Mouse (Mus musculus): ENCODE measurements at regions not wholly inside any gene's neighbourhood (a gene's known extent, or its start where the extent isn't known, plus 50 kb on each side); places are given as distances from the start of the nearest gene placed in this dataset.

DNA sequence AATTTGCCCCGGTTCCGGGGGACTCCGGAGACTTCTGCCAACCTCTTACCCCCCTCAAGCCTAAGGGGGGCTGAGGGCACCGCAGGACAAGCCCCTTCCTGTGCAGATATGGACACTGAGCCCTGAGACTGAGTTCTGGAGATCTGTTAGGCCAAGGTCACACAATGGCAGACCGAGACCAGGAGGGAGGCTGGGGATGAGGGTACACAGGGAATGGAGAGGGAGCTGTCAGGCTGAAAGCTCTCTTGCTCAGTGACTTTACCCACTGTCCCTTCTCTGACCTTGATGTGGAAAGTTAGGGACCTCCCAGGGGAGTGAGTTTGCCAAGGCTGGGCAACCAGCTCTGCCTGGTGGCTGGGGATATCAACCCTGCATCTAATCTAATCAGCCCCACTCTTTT lies 82.7 kb downstream of the Cstad start:
- no peaks in the 10 kb centered on the region for H3K36me3 ChIP-seq
- H3K9me3 ChIP-seq: peaks cover 7% of the 10 kb centered on the region; the same call in 1 of the 2 replicates
- peak overlapping the region; percentile 32 for H3K4me3 ChIP-seq (replicated peaks)
- peak; percentile 44 for ATAC-seq
- peak overlapping the region; percentile 58 for H3K4me2 ChIP-seq (replicated peaks)
- H3K4me1 ChIP-seq (replicated peaks): peaks cover 42% of the 10 kb centered on the region
- H3K27me3 ChIP-seq: no peaks in the 10 kb centered on the region; the same call in 1 of the 2 replicates
- H3K9ac ChIP-seq (replicated peaks): peak overlapping the region; percentile 68
- H3K27ac ChIP-seq: peak overlapping the region; percentile 97
- 8% methylated on average over 5 of the region's 5 CpGs for whole genome bisulfite sequencing

DNA sequence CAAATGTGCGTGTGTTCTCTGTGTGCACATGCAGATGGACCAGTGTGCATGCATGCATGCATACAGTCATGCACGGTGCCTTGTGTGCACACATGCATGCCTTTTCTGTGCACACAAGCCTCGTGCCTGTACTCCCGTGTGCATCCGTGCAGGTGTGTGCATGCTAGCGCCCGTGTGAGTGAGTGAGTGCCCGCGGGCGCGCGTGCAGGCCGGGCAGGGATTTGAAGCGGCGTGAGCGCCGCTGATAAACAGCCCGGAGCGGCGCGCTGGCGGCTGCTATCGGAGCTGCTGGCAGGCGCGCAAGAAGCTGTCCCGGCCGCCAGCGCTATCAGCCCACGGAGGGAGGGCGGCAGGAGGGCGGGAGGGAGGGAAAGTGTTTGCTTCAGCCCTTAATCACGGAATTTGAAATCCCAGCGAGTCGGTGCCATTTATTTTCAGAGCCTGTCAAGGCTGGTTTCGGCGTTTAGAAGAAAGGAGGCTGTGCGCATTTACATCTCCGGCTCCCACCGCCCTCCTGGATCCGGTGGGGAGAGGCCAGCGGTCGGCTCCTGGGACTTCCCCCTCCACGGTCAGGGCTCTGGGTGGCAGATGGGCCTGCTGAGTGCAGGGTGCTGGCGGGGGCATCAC lies 82.1 kb downstream of the Cstad start:
- peak overlapping the region; percentile 58 for H3K4me2 ChIP-seq (replicated peaks)
- WGBS: under 1% methylated on average over 39 of the region's 44 CpGs
- peaks cover 37% of the 10 kb centered on the region for H3K4me1 ChIP-seq (replicated peaks)
- no peaks in the 10 kb centered on the region for H3K36me3 ChIP-seq
- peaks cover 7% of the 10 kb centered on the region; the same call in 1 of the 2 replicates for H3K9me3 ChIP-seq
- H3K4me3 ChIP-seq (replicated peaks): peak overlapping the region; percentile 32
- H3K9ac ChIP-seq (replicated peaks): peak overlapping the region; percentile 68
- H3K27me3 ChIP-seq: no peaks in the 10 kb centered on the region; the same call in 1 of the 2 replicates
- ATAC-seq: peak; percentile 88
- H3K27ac ChIP-seq: peak overlapping the region; percentile 97

DNA sequence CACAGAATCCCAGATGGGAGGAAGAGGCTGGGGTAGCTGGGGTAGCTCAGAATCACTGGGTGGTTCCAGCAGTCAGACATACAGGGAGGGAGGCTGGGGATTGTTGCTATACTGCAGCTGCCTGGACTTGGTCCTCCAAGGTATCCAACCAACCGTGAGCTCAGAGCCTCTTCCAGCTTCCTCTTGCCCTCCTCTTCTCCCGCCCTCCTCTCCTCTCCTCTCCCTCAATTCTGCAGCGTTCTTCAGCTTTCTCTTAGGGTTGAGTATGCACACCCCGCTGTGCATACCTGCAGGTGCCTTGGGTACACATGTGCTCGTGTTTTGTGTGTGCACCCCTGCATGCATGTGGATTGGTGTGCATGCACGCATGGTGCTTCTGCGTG lies 81.6 kb downstream of the Cstad start:
- Histone ChIP-seq H3K9me3 (peaks cover 7% of the 10 kb centered on the region; the same call in 1 of the 2 replicates), H3K9ac (replicated peaks) (peak overlapping the region; percentile 68), H3K4me2 (replicated peaks) (peak overlapping the region; percentile 58), H3K36me3 (no peaks in the 10 kb centered on the region), H3K27me3 (no peaks in the 10 kb centered on the region; the same call in 1 of the 2 replicates), H3K4me1 (replicated peaks) (peaks cover 32% of the 10 kb centered on the region), H3K27ac (peak overlapping the region; percentile 97), H3K4me3 (replicated peaks) (peak overlapping the region; percentile 32)
- WGBS: 5% methylated on average over 7 of the region's 7 CpGs
- peak; percentile 48; the same call in 1 of the 2 replicates for ATAC-seq

DNA sequence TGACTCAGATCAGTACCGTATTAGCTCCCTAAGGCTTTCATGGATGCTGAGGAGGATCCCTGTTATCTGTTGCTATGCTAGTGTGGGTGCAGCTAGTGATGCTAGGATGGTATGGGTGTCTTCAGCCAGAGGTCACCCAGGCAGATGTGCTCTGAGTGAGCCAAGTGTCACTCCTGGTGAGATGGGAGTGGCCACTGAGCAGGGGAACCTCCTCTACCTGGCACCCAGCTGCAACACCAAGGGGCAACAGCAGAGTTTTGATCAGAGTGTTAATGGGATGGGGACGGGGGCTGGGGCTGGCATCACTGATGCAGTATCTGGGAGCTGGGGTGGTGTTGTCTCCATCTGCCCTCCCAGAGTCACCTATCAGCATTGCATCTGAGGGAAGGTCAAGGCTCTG lies 81.0 kb downstream of the Cstad start:
- Histone ChIP-seq H3K9me3 (peaks cover 7% of the 10 kb centered on the region; the same call in 1 of the 2 replicates), H3K4me2 (replicated peaks) (no peak overlapping the region), H3K4me3 (replicated peaks) (no peak overlapping the region), H3K36me3 (no peaks in the 10 kb centered on the region), H3K27ac (peak overlapping the region; percentile 97), H3K27me3 (no peaks in the 10 kb centered on the region; the same call in 1 of the 2 replicates), H3K4me1 (replicated peaks) (peaks cover 36% of the 10 kb centered on the region), H3K9ac (replicated peaks) (no peak overlapping the region)
- WGBS: 88% methylated on average over 2 of the region's 2 CpGs
- no peak for ATAC-seq

DNA sequence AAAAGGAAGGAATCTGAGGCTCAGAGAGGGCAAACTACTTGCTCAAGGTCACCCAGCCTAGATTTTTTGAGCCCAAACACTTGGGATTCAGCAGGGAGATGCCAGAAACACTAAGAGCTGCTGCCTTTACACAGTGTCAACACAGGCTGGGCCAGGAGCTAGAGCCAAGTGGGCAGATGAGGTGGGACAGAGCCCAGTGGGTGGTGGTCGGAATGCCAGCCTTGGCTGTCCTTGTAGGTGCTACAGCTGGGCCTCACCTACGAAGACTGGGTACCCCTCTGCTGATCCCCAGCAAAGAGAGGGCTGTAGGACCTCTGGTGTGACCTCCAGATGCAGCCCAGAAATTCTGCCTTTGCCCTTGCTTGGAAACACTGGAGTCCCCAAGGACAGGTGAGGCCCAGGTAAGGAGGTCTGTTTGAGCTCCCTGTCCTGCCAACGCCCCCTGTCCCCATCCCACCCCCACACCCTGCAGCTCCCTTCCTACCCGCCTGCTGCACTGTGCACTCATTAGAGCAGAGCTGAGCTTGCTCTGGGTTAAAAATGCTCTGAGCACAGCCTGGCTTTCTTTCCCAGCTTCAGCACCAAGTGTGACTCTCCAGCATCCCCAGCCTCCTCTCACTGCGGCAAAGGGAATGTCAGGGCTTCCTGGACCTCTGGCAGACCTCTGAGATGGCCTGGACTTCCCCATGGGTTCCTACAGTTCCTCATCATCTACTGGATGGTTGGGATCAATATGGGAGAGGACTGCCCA lies 76.2 kb downstream of the Cstad start:
- Histone ChIP-seq H3K27ac (peak overlapping the region; percentile 49), H3K9ac (replicated peaks) (no peak overlapping the region; the same call in 1 of the 2 replicates), H3K9me3 (no peaks in the 10 kb centered on the region), H3K4me2 (replicated peaks) (no peak overlapping the region), H3K27me3 (no peaks in the 10 kb centered on the region; the same call in 1 of the 2 replicates), H3K36me3 (no peaks in the 10 kb centered on the region), H3K4me1 (replicated peaks) (peaks cover 48% of the 10 kb centered on the region), H3K4me3 (replicated peaks) (no peak overlapping the region)
- 81% methylated on average over 5 of the region's 5 CpGs for WGBS
- no peak for ATAC-seq

DNA sequence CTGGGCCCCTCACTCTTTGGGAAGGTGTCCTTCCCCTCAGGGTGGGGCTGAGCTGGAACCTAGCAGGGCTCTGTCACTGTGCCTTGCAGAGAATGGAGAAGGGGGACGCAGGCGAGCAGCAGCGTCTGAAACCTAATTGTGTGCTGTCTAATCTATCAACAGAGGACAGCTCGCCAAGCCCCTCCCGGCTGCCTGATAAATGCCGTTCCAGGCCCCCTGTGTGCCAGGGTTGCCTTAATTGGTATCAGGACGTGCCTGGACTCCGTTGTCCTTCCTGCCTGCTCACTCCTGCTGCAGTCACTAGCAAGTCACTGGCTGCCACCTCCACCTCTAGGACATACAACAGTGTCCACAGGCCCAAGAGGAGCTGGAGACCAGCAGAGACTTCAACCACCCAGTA lies 72.6 kb downstream of the Cstad start:
- Histone ChIP-seq H3K9ac (replicated peaks) (peak overlapping the region; percentile 32), H3K4me3 (replicated peaks) (no peak overlapping the region), H3K27ac (peak overlapping the region; percentile 91), H3K9me3 (no peaks in the 10 kb centered on the region), H3K36me3 (no peaks in the 10 kb centered on the region), H3K4me2 (replicated peaks) (no peak overlapping the region), H3K4me1 (replicated peaks) (peaks cover 47% of the 10 kb centered on the region), H3K27me3 (no peaks in the 10 kb centered on the region)
- WGBS: 3% methylated on average over 8 of the region's 8 CpGs
- ATAC-seq: peak; percentile 65

DNA sequence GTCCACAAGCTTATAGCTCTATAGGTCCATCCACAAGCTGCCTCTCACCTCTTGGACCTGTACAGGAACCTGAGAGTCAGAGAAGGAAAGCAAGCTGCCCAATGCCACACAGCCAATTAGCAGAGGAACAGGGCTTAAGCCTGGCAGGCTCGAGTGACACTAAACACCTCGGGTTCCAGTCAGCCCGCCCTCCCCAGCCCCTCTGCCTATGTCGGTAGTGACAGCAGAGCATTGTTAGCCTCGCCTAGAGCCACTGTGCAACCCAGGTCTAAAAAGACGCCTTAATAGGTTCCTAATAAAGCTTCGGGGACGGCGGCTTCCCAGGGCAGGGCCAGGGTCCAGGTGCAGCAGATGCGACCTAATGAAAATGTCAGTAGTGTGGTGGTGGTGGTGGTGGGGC lies 66.3 kb downstream of the Cstad start:
- H3K4me2 ChIP-seq (replicated peaks): no peak overlapping the region
- H3K4me1 ChIP-seq (replicated peaks): peaks cover 62% of the 10 kb centered on the region
- WGBS: 26% methylated on average over 10 of the region's 10 CpGs

DNA sequence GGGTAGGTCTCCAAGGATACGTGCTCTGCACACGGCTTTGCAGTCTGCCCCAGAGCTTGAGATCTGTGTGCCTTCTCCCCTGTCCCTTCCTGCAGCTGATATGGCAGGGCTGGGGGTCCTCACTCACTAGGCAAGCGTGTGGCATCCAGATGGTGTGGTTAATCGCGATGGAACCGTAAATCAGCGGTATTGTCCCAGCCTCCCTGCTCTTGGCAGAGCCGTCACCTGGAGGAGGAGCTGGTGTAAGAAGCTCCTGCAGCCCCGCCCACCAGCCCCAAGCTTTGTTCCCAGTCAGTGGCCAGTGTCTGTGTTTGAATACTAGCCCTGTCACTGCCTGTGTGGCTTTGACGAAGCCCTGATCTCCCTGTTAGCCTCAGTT lies 65.8 kb downstream of the Cstad start:
- Histone ChIP-seq H3K9me3 (no peaks in the 10 kb centered on the region), H3K36me3 (no peaks in the 10 kb centered on the region), H3K9ac (replicated peaks) (peak overlapping the region; percentile 59), H3K4me2 (replicated peaks) (peak overlapping the region; percentile 19; the same call in 1 of the 2 replicates), H3K27ac (peak overlapping the region; percentile 100), H3K27me3 (no peaks in the 10 kb centered on the region), H3K4me1 (replicated peaks) (peaks cover 67% of the 10 kb centered on the region), H3K4me3 (replicated peaks) (no peak overlapping the region)
- ATAC-seq: peak; percentile 15; the same call in 1 of the 2 replicates
- 6% methylated on average over 10 of the region's 10 CpGs for WGBS

More for the DNA sequence above, 66.3 kb downstream of the Cstad start:
- peak overlapping the region; percentile 59; the same call in 1 of the 2 replicates for H3K9ac ChIP-seq (replicated peaks)
- no peak overlapping the region for H3K4me3 ChIP-seq (replicated peaks)
- no peaks in the 10 kb centered on the region for H3K36me3 ChIP-seq
- H3K27ac ChIP-seq: peak overlapping the region; percentile 100
- no peaks in the 10 kb centered on the region for H3K27me3 ChIP-seq
- no peaks in the 10 kb centered on the region for H3K9me3 ChIP-seq
- no peak for ATAC-seq

DNA sequence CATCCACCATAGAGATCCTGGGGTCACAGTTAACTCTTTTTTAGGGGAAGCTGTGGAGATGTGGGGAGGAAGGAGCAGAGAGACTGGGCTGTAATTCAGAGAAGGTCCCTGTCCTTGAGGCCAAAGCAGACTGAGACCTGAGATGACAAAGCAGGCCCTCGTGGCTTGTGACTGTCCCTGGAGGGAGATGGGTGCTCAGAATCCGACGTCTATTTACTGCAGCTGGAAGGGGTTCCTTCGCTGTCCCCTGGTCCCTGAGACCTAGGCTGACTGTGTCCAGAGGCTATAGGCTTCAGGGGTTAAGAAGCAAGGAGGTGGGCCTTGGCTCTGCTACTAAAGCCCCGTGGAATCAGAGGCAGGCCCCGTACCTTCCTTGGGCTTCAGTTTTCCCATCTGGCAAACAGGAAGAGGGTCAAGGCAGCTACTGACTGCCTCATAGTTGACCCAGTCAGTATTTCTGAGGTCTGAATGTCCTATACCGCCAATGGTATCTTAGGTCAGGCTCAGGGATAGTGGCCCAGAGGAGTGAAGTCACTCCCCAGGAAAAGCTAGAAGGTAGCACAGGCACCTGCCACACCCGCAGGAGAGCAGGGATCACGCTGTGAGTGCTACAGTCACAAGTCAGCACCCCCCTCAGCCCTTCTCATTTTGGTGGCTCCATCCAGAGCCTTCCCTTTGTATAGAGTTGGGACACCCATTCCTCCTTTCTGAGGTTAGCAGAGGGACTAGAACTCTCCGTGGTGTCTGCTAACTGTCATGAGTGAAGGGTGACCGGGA lies 65.2 kb downstream of the Cstad start:
- ATAC-seq: no peak
- H3K4me1 ChIP-seq (replicated peaks): peaks cover 70% of the 10 kb centered on the region
- peak overlapping the region; percentile 19; the same call in 1 of the 2 replicates for H3K4me2 ChIP-seq (replicated peaks)
- WGBS: 25% methylated on average over 11 of the region's 11 CpGs
- no peaks in the 10 kb centered on the region for H3K36me3 ChIP-seq
- H3K4me3 ChIP-seq (replicated peaks): no peak overlapping the region
- peak overlapping the region; percentile 59 for H3K9ac ChIP-seq (replicated peaks)
- no peaks in the 10 kb centered on the region for H3K9me3 ChIP-seq
- peak overlapping the region; percentile 100 for H3K27ac ChIP-seq
- H3K27me3 ChIP-seq: no peaks in the 10 kb centered on the region

DNA sequence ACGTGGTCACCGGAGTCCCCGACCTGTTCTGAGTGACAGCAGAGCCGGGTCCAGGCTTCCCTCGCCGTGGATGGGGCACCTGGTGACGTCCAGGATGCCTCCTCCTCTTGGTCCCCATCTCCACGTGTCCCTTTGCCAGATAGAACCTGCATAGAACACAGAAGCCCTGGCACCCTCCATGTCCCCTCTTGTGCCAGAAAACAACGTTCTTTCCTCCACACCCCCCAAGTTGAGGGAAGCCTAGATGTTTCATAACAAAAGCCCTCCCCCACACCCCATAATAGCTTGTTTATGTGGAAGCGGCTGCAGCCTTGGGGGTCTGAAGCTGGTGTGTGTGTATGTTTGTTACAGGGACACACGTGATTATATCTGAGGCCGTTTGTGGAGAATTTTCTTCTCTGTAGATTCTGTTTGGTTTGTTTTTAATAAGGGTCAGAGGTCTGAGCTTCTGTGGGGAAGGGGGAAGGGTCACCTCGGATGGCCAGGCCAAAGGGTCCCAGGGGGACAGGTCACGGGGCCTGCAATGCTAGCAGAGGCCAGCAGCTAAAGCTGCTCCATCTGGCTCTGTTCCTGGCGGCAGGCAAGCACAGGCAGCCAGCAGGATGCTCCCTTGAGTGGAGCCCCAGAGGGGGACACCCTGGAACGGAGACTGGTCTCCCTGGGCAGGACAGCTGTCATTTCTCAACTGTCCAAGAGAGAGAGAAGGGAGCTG lies 64.2 kb downstream of the Cstad start:
- H3K27me3 ChIP-seq: no peaks in the 10 kb centered on the region
- peak overlapping the region; percentile 100 for H3K27ac ChIP-seq
- H3K9ac ChIP-seq (replicated peaks): peak overlapping the region; percentile 59
- H3K4me3 ChIP-seq (replicated peaks): peak overlapping the region; percentile 15; the same call in 1 of the 2 replicates
- H3K4me2 ChIP-seq (replicated peaks): peak overlapping the region; percentile 42
- H3K9me3 ChIP-seq: no peaks in the 10 kb centered on the region
- H3K36me3 ChIP-seq: no peaks in the 10 kb centered on the region
- H3K4me1 ChIP-seq (replicated peaks): peaks cover 78% of the 10 kb centered on the region
- ATAC-seq: peak; percentile 60
- 2% methylated on average over 16 of the region's 16 CpGs for WGBS
